Mouse (Mus musculus): ENCODE results near the gene Gm49486.

Gm49486 gene

DNA sequence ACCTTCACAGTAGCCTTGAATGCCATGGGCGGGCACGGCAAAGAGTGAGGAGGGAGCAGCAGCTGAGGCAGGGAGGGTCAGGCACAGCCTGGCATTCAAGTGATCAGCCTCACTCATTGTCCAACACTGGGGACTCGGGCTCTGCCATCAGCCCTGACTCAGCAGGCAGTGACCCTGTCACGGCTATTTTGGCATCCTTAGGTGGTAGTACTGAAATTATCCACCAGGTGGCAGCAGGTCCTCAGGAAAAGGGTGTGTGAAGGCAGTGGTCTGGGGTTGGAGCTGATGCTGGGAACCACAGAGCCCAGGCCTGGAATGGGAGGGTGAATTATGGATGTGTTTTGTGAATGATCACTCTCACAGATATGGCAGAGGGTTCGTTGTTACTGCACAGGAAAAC is 4.5 kb upstream of the Gm49486 start:
- WGBS = 11% methylated on average over 5 of the region's 5 CpGs

- 71% methylated on average over 2 of the region's 2 CpGs for WGBS
Measured at GRCm38 (mm10) chr15:79225780-79226179, 3.4 kb upstream of the Gm49486 start.

GRCm38 (mm10) chr15:79235268-79235667 is 6.1 kb downstream of the Gm49486 start:
- 70% methylated on average over 9 of the region's 9 CpGs for WGBS

DNA sequence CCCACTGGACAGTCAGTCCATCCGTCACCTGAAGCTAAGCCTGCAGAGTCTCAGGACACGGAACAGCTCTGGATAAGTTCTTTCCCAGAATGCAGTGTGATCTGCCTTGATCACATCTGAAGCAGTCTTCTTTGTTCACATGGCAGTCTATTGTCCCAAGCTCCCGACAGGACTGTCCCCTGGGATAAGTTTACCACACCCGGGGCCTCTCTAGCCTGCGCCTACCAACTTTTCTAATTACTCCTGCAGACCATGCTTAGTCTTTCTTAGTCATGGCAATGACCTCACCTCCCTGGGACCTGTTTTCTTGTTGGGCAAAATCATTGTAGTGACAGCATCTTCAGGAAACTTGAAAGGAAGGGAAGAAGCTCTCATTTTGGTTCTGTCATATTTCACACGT is 8.8 kb downstream of the Gm49486 start:
- 72% methylated on average over 6 of the region's 6 CpGs for WGBS

- WGBS = 40% methylated on average over 13 of the region's 13 CpGs
Measured at GRCm38 (mm10) chr15:79242574-79243233, 13.5 kb downstream of the Gm49486 start.

GRCm38 (mm10) chr15:79243234-79244042 is 14.2 kb downstream of the Gm49486 start:
- WGBS = 6% methylated on average over 10 of the region's 10 CpGs

DNA sequence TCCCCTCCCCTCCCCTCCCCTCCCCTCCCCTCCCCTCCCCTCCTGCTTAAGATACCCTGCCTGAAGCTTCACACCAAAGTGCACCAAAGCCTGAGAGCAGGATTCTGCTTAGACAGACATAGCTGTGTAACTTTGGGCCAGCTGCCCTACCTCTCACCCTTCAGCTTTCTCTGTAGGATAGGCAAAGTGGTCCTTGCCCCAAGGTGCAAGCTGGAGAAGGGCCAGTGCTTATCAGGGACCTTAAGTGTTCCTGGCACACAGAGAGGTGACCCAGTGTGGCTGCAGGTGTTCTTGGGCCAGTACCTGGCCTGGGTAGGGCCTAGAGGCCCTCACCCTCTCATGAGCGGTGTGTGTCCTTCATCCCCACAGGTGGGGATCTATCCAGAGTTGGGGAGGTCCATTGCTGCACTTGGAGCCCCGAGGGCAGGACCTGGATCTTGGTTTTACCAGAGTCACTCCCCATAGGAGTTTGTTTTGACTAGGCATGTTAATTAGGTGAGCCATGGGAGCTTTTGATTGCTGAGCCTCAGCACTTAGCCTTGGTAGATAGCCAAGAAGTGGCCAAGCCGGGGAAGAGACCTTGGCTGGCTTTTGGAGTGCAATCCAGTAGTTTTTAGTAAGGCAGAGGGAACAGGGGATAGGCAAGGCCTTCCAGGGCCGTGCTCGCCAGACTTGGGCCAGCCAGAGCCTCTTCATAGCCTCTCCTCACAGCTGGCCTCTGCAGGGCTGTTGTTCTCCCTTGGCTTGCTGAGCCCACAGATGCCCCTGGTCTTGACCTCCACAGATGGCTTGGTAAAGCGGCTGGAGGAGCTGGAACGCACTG is 15.1 kb downstream of the Gm49486 start:
- 61% methylated on average over 7 of the region's 7 CpGs for WGBS

GRCm38 (mm10) chr15:79245321-79245720 is 16.1 kb downstream of the Gm49486 start:
- 85% methylated on average over 3 of the region's 3 CpGs for WGBS

- WGBS = 83% methylated on average over 2 of the region's 2 CpGs
Measured at GRCm38 (mm10) chr15:79250236-79250635, 21.0 kb downstream of the Gm49486 start.

DNA sequence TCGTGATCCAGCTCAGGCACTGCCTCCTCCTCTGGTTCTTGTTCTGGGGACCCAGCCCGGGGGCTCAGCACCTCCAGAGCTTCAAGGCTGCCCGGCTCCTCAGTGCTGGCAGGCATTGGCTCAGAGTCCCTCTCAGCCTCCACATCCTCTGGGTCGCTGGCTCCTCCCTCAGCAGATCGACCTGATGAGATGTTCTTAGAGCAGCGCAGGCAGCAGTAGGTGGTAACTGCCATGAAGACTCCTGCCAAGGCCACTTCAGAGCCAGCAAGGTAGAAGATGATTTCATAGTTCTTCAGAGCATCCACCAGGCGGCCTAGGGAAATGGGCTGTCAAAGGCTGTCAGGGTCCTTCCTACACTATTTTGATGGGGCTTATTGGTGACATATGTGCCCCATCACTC is 22.0 kb downstream of the Gm49486 start:
- WGBS = 40% methylated on average over 7 of the region's 7 CpGs

DNA sequence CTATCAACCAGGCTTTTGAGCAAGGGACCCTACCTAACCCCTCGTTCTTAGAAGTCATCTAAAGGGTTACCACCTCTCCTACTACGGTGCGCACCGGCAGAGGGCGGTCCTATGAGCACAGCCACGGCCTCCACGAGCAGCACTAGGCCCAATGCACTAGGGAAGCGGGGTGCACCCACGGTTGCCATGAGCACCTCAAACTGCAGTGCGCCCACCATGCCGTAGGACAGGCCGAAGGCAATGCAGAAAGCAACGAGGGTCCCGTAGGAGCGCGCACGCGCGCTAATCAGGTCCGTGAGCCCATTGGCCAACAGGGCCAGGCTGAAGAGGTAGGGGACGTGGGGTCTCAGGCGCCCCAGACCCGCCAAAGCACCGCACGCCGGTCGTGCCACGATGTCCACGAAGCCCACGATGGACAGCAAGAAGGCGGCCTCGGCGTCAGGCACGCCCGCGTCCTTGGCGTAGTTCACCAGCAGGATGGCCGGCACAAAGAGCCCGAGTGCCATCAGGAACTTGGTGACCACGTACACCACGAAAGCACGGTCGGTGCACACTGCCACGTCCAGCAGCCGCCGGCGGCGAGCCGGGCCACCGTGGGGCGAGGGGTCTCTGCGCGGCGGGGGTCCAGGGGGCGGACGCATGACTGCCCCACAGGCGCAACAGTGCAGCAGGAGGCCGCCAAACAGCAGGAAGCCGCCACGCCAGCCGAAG is 22.7 kb downstream of the Gm49486 start:
- WGBS = 4% methylated on average over 61 of the region's 61 CpGs

DNA sequence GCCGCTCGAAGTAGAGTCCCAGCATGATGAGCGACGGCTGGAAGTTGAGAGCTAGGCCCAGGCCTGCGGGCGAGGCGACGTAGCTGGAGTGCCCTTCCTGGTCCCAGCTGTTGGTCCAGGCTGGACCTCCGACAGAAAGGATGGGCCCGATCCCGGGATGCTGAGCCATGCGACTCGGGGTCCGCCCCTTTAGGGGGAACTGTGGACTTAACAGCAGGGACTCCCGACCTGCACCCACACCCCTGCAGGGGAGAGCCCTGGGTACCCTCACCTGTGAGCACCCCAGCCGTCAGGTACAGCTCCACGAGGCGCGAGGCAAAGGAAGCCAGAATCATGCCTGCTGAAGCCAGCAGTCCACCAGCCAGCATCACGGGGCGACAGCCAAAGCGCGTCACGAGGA is 23.4 kb downstream of the Gm49486 start:
- 31% methylated on average over 24 of the region's 24 CpGs for WGBS

- 46% methylated on average over 3 of the region's 3 CpGs for whole genome bisulfite sequencing
Measured at GRCm38 (mm10) chr15:79254661-79255060, 25.5 kb downstream of the Gm49486 start, which contains the start of gene Slc16a8. Gene Slc16a8, minus strand, starts transcription at chr15:79254761.

GRCm38 (mm10) chr15:79258521-79258920 is 29.3 kb downstream of the Gm49486 start:
- 44% methylated on average over 17 of the region's 17 CpGs for WGBS

GRCm38 (mm10) chr15:79261095-79261725 is 32.0 kb downstream of the Gm49486 start:
- 1% methylated on average over 62 of the region's 62 CpGs for WGBS

GRCm38 (mm10) chr15:79261757-79262156 is 32.6 kb downstream of the Gm49486 start:
- 1% methylated on average over 28 of the region's 28 CpGs for WGBS

- 17% methylated on average over 13 of the region's 13 CpGs for whole genome bisulfite sequencing
Measured at GRCm38 (mm10) chr15:79262375-79262774, 33.2 kb downstream of the Gm49486 start.

DNA sequence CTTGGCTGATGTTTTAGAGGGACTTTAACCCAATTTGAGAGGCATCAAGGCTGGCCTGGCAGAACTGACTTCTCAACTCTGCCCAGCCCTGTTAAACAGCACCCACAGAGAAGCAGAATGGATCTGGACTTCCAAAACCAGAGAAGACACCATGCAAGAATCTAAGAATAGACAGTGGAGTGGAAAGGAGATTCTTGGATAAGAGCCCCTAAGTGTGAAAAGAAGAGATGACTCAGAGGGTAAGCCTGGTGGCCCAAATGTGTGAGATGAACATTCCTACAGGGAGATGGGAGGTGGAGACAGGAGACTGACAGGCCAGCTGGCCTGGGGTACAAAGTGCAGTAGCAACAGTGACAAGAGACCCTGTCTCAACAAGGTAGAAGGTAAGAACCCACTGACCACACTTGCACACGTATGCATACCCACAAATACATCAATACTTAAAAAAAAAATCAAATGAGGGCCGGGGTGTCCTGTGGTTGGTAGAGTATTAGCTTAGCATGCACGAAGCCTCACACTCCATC is 33.7 kb downstream of the Gm49486 start:
- WGBS = 87% methylated on average over 3 of the region's 3 CpGs

DNA sequence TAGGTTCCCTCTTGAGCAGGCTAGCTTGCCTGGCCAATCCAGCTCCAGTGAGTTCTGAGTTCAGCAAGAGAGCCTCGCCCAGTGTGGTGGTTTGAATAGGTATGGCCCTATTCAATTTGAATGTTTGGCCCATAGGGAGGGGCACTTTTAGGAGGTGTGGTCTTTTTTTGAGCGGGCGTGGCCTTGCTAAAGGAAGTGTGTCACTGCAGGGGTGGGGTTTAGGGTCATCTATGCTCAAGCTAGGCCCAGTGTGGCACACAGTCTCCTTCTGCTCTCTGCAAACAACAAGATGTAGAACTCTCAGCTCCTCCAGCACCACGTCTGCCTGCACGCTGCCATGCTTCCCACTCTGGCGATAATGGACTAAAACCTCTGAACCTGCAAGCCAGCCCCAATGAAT is 34.5 kb downstream of the Gm49486 start:
- 97% methylated on average over 6 of the region's 6 CpGs for WGBS

DNA sequence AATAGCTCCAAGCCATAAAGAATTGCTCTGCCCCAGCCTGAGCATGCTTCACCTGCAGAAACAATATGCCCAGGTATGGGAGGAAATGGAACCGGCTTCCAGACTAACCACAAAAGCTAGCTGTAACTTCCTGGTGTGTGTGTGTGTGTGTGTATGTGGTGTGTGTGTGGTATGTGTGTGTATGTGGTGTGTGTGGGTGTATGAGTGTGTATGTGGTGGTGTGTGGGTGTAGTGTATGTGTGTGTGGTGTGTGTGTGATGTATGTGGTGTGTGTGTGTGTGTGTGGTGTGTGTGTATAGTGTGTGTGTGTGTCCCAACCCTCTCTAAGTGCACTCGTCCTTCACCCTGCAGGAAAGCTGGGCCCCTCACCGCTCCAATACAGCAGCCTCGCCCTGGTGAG is 36.2 kb downstream of the Gm49486 start:
- WGBS = 80% methylated on average over 4 of the region's 4 CpGs

GRCm38 (mm10) chr15:79268521-79268920 is 39.3 kb downstream of the Gm49486 start:
- WGBS = 43% methylated on average over 1 of the region's 1 CpGs
